Mouse (Mus musculus): ENCODE measurements at regions not wholly inside any gene's neighbourhood (a gene's known extent, or its start where the extent isn't known, plus 50 kb on each side); places are given as distances from the start of the nearest gene placed in this dataset.

DNA sequence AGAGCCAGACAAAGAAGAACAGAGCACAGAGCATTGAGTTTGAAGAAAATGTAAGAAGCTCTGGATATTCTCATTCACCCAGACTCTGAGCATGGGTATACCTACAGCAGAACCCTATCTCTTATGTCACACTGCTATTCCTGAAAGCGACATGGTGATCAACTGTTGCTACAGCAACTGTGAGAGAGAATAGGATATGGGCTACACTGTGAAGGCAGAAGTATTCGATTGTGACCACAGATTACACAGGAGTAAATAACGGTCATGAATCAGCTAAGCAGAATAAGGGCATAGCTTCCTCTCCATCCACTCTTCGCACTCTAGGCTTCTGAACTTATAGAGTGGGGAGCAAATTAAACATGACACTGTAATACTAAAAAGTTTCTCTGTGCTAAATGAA lies 417.0 kb upstream of the Nox3 start:
- no peak for TF ChIP-seq GATA1 (IDR thresholded peaks at IDR 0.05; ENCODE audit: low read length)
- TF ChIP-seq TAL1 (IDR thresholded peaks at IDR 0.05; ENCODE audit: low read length), result no peak
- H3K4me3 ChIP-seq (replicated peaks), result no peak overlapping the region
- H3K9me3 ChIP-seq (ENCODE audit: control insufficient read depth, low read length), result no peaks in the 10 kb centered on the region
- no peaks in the 10 kb centered on the region for H3K4me1 ChIP-seq (ENCODE audit: control insufficient read depth)
- no peaks in the 10 kb centered on the region for H3K36me3 ChIP-seq (ENCODE audit: control insufficient read depth)
- no peaks in the 10 kb centered on the region for H3K27me3 ChIP-seq (ENCODE audit: control insufficient read depth)

DNA sequence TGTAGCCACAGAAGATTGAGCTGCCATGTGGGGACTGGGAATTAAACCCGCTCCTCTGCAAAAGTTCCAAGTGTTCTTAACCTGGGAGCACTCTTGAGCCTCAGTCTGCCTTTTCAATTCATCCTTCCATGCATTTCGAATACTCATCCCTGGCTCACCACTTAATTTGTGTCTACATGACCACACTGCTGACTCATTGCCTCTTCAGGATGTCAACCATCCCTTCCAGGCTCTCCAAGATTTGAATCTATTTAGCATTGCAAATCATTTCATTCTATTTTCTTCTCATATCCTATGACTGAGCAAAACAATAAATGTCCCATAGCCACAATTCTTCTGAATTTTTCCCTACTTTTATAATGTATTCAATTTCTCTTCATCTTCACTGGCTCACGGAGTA lies 420.4 kb upstream of the Nox3 start:
- TF ChIP-seq TAL1 (IDR thresholded peaks at IDR 0.05; ENCODE audit: low read length), result no peak
- TF ChIP-seq GATA1 (IDR thresholded peaks at IDR 0.05; ENCODE audit: low read length), result no peak
- H3K4me1 ChIP-seq (ENCODE audit: control insufficient read depth), result no peaks in the 10 kb centered on the region
- H3K9me3 ChIP-seq (ENCODE audit: control insufficient read depth, low read length), result no peaks in the 10 kb centered on the region
- no peaks in the 10 kb centered on the region for H3K36me3 ChIP-seq (ENCODE audit: control insufficient read depth)
- no peak overlapping the region for H3K4me3 ChIP-seq (replicated peaks)
- H3K27me3 ChIP-seq (ENCODE audit: control insufficient read depth), result no peaks in the 10 kb centered on the region

DNA sequence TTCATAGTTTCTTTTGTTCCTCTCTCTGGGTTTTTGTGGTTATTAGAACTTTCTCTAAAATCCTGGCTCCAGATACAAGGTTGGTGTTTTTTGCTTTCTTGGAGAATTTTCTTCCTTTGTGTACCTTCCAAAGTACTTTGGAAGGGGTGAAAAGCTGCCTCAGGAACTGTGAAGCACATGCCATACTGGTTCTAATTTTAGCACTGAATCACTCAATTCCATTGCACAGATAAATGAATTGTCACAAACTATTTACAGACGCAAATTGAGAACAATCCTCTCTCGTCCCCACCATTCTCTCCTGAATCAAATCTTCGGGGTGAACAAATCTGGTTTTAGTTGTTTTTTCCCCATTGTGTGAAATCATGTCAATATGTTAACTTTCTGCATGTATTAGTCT lies 437.6 kb upstream of the Nox3 start:
- H3K4me3 ChIP-seq (replicated peaks), result no peak overlapping the region
- no peaks in the 10 kb centered on the region for H3K4me1 ChIP-seq (ENCODE audit: control insufficient read depth)

DNA sequence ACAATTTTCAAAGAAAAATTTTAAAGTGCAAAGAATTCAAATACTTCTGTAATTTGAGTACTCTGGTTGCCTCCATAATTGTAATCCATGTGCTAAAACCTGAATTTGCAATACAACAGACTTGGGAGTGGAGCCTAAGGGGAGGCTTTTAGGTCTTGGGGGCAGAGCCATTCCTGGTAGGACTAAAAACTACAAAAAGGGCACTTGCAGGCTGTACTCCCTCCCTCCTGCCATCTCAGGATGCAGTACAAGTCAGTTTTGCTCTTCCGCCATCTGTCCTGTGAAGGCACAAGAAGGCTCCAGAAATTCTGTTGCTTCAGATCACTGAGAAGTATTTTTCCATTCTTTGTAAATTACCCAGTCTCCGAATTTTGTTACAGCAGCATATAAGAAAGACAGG lies 467.4 kb upstream of the Nox3 start:
- Histone ChIP-seq H3K4me1 (ENCODE audit: control insufficient read depth) (no peaks in the 10 kb centered on the region), H3K9me3 (ENCODE audit: control insufficient read depth, low read length) (no peaks in the 10 kb centered on the region), H3K27me3 (ENCODE audit: control insufficient read depth) (no peaks in the 10 kb centered on the region), H3K4me3 (replicated peaks) (no peak overlapping the region), H3K36me3 (ENCODE audit: control insufficient read depth) (no peaks in the 10 kb centered on the region)
- no peak for TF ChIP-seq TAL1 (IDR thresholded peaks at IDR 0.05; ENCODE audit: low read length)
- no peak for TF ChIP-seq GATA1 (IDR thresholded peaks at IDR 0.05; ENCODE audit: low read length)

More for the DNA sequence above, 437.6 kb upstream of the Nox3 start:
- Histone ChIP-seq H3K9me3 (ENCODE audit: control insufficient read depth, low read length) (no peaks in the 10 kb centered on the region), H3K27me3 (ENCODE audit: control insufficient read depth) (no peaks in the 10 kb centered on the region), H3K36me3 (ENCODE audit: control insufficient read depth) (no peaks in the 10 kb centered on the region)
- no peak for TF ChIP-seq TAL1 (IDR thresholded peaks at IDR 0.05; ENCODE audit: low read length)
- no peak for TF ChIP-seq GATA1 (IDR thresholded peaks at IDR 0.05; ENCODE audit: low read length)

DNA sequence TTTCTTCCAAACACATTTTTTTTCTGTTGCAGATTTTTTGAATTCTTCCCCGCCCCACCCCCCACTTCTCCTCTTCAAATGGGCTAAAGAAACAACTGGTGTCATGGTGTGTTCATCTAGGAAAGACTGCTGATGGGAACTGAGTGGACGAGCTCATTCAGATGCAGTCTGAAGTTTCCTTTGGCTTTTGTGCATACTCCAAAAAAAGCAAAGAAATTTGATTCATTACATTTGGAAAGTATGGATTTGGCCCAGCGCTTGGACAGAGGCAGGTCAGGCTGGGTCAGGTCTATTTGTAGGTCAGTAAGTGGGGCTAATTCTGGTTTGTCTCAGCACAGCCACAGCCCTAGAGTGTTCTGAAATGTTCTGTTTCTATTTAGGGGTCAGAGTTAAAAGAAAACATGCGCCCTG lies 477.9 kb upstream of the Nox3 start:
- Histone ChIP-seq H3K27me3 (ENCODE audit: control insufficient read depth) (no peaks in the 10 kb centered on the region), H3K36me3 (ENCODE audit: control insufficient read depth) (no peaks in the 10 kb centered on the region), H3K9me3 (ENCODE audit: control insufficient read depth, low read length) (no peaks in the 10 kb centered on the region), H3K4me1 (ENCODE audit: control insufficient read depth) (no peaks in the 10 kb centered on the region), H3K4me3 (replicated peaks) (no peak overlapping the region)
- TF ChIP-seq GATA1 (IDR thresholded peaks at IDR 0.05; ENCODE audit: low read length) (no peak), TAL1 (IDR thresholded peaks at IDR 0.05; ENCODE audit: low read length) (no peak)

DNA sequence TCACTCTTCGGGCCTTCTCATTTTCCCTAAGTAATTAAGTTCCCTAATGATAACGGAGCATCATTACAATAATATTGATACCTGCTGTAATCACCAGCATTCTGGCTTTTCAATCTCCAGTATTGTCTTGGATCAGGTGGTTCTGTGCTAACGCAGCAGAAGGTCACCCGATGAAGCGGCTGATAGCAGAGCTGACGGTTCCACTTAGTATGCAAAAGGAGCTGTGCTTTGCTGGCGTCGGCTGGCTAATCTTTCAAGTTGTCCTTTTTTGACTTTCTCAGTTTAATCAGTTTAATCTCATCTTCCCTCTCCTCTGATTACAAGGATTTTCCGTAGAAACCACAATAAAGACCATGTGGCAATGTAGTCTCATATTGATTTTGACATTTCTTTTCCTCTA lies 478.9 kb upstream of the Nox3 start:
- Histone ChIP-seq H3K27me3 (ENCODE audit: control insufficient read depth) (no peaks in the 10 kb centered on the region), H3K36me3 (ENCODE audit: control insufficient read depth) (no peaks in the 10 kb centered on the region), H3K4me1 (ENCODE audit: control insufficient read depth) (no peaks in the 10 kb centered on the region), H3K9me3 (ENCODE audit: control insufficient read depth, low read length) (no peaks in the 10 kb centered on the region), H3K4me3 (replicated peaks) (no peak overlapping the region)
- TF ChIP-seq GATA1 (IDR thresholded peaks at IDR 0.05; ENCODE audit: low read length) (no peak), TAL1 (IDR thresholded peaks at IDR 0.05; ENCODE audit: low read length) (no peak)

DNA sequence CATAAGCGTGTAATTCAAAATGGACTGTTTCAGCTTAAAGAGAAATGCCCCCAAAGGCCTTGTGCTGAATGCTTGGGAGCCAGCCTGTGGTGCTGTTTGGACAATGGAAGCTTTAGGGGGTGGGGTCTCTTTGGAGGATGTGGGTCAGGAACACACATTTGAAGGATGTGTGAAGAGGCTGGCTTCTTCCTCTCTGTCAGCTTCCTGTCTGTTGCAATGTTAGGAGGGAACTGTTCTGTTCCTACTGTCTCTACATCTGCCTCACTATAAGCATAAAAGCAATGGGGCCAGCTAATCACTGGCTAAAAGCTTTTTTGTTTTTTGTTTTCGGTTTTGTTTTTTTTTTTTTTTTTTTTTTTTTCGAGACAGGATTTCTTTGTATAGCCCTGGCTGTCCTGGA lies 480.5 kb upstream of the Nox3 start:
- TF ChIP-seq GATA1 (IDR thresholded peaks at IDR 0.05; ENCODE audit: low read length) (no peak), TAL1 (IDR thresholded peaks at IDR 0.05; ENCODE audit: low read length) (no peak)
- Histone ChIP-seq H3K27me3 (ENCODE audit: control insufficient read depth) (no peaks in the 10 kb centered on the region), H3K4me1 (ENCODE audit: control insufficient read depth) (no peaks in the 10 kb centered on the region), H3K9me3 (ENCODE audit: control insufficient read depth, low read length) (no peaks in the 10 kb centered on the region), H3K36me3 (ENCODE audit: control insufficient read depth) (no peaks in the 10 kb centered on the region), H3K4me3 (replicated peaks) (no peak overlapping the region)

DNA sequence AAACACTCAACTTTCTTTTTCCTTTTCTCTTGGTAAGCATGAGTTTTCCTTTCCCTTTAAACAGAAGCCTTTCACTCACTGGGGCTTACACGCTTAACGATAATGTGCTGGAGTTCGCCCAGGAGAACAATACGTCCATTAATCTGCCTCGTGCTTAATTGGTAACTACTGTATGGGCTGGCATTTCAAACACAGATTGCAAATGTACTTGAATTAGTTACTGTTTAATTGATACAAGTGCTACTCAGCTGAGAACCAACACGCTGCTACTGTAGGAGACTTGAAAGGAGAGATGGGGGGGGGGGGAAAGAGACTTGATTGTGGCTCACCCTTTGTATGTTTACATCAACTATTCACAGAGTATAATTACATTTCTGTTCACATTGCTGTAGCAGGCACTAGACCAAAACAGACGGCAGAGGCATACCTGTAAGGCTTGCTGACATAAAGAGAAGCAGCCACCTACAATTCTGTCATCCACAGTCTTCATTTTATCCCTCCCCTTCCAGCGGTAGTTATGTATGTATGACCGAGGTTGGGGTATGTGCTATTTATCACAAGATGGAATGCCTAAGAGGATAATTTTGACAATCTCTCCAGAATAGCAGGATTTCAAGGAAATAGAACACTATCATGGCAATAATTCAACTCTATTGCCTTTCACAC lies 481.6 kb upstream of the Nox3 start:
- no peaks in the 10 kb centered on the region for H3K9me3 ChIP-seq (ENCODE audit: control insufficient read depth, low read length)
- no peaks in the 10 kb centered on the region for H3K4me1 ChIP-seq (ENCODE audit: control insufficient read depth)
- H3K36me3 ChIP-seq (ENCODE audit: control insufficient read depth), result no peaks in the 10 kb centered on the region
- TF ChIP-seq TAL1 (IDR thresholded peaks at IDR 0.05; ENCODE audit: low read length), result no peak
- TF ChIP-seq GATA1 (IDR thresholded peaks at IDR 0.05; ENCODE audit: low read length), result no peak
- no peaks in the 10 kb centered on the region for H3K27me3 ChIP-seq (ENCODE audit: control insufficient read depth)
- H3K4me3 ChIP-seq (replicated peaks), result no peak overlapping the region

DNA sequence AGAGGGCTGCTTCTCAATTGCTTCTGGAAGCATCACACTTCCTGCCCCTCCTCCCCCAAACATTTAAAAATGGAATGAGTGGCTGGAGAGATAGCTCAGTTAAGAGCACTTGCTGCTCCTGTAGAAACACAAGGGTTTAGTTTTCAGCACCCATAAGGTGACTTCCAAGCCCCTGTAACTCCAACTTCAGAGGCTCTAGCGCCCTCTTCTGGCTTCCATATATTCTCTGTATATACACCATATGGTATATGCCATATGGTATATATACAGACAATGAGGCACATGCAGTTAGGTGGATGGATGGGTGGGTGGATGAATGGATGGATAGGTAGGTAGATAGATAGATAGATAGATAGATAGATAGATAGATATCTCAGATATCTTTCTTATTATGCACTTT lies 483.2 kb upstream of the Nox3 start:
- Histone ChIP-seq H3K27me3 (ENCODE audit: control insufficient read depth) (no peaks in the 10 kb centered on the region), H3K36me3 (ENCODE audit: control insufficient read depth) (no peaks in the 10 kb centered on the region), H3K4me3 (replicated peaks) (no peak overlapping the region), H3K9me3 (ENCODE audit: control insufficient read depth, low read length) (no peaks in the 10 kb centered on the region), H3K4me1 (ENCODE audit: control insufficient read depth) (no peaks in the 10 kb centered on the region)
- no peak for TF ChIP-seq GATA1 (IDR thresholded peaks at IDR 0.05; ENCODE audit: low read length)
- TF ChIP-seq TAL1 (IDR thresholded peaks at IDR 0.05; ENCODE audit: low read length), result no peak

DNA sequence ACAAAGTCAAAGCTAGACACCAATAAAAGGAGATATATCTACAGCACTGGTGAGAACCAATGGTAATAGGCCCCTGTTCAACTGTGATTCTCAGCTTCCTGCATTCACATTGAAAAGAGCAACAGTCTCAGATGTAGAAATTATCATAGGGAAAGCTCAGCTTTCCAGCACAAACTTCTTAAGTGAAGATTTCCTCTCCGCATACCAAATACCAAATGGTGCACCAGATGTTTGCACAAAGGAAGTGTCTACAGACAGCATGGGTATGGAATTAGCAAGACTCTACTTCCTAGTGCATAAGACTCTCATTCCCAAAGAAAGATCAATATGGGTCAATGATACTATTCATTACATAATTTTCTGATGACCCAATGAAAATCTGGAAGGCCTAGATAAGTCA lies 486.0 kb upstream of the Nox3 start:
- H3K4me3 ChIP-seq (replicated peaks), result no peak overlapping the region
- TF ChIP-seq GATA1 (IDR thresholded peaks at IDR 0.05; ENCODE audit: low read length) (no peak), TAL1 (IDR thresholded peaks at IDR 0.05; ENCODE audit: low read length) (no peak)
- H3K36me3 ChIP-seq (ENCODE audit: control insufficient read depth), result no peaks in the 10 kb centered on the region
- H3K9me3 ChIP-seq (ENCODE audit: control insufficient read depth, low read length), result no peaks in the 10 kb centered on the region
- no peaks in the 10 kb centered on the region for H3K4me1 ChIP-seq (ENCODE audit: control insufficient read depth)
- H3K27me3 ChIP-seq (ENCODE audit: control insufficient read depth), result no peaks in the 10 kb centered on the region
